Mouse (Mus musculus): ENCODE data around the gene Usp21. TPM values are rescaled to one million over a fixed set of nuclear protein-coding genes. Genes with fewer than 3 reads are reported as not detected.
"Not testable (repeated sequence)": the region's sequence is repeated elsewhere in the genome, so short reads cannot be mapped to it uniquely, and the experiment has no call there.

Usp21 gene
- total RNA-seq, 2 experiments from 2014 or later, result 31.8 to 40.2 TPM

GRCm38 (mm10) chr1:171245353-171245752, 42.4 kb downstream of the Usp21 start:
- no peak for DNase-seq

DNA sequence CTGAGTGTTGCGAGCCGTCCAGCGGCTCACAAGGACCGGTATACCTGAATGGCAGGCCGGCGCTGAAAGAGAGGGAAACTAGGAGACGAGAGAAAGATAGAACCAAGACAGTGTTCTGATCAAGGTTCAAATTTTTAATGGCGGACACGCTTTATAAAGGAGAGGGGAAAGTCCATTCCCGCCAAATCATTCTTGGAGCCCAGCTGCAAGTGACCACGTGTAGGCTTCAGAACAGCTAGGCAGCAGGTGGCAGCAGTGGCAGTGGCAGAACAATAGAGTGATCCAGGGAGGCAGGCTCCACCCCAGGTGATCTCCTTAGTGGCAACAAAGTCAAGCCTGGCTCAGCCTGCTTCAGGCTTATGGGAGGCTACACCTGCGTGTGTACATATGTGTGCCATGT, 45.8 kb downstream of the Usp21 start:
- not testable (repeated sequence) for DNase-seq

DNA sequence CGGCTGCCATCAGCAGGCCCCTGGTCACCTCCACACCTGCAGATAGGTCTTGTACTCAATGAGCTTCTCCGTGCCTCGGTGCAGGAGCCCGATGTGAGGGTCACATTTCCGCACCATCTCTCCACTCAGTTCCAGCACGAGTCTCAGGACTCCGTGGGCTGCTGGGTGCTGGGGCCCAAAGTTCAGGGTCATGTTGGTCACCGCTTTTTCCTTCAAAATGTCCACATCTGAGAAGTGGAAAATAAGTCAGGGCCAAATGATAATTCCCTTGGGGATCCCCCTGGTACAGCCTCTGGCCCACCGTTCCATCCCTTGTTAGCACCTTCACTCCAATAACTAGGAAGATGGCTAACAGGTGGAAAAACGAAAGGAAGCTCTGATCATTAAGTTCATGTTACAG, 46.9 kb downstream of the Usp21 start:
- no peak for DNase-seq

GRCm38 (mm10) chr1:171239992-171240744, 47.6 kb downstream of the Usp21 start:
- DNase-seq, result peak; percentile 74

- DNase-seq, result peak; percentile 81
These were observed 49.3 kb downstream of the Usp21 start for GRCm38 (mm10) chr1:171238463-171238862.

- no peak for DNase-seq
These were observed 50.4 kb downstream of the Usp21 start for GRCm38 (mm10) chr1:171237438-171237837.

DNA sequence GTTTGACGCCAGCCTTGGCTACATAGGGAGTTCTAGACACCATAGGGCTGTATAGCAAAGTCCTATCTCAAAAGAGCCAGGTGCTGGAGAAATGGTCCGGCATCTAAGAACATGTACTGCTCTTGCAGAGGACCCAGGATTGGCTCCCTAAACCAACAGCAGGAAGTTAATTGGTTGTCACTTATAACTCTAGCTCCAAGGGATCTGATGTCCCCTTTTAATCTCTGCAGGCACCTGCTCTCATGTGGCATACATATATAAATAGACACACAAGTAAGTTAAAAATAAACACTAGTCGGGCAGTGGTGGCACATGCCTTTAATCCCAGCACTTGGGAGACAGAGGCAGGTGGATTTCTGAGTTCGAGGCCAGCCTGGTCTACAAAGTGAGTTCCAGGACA, 52.0 kb downstream of the Usp21 start:
- DNase-seq, result no peak

DNA sequence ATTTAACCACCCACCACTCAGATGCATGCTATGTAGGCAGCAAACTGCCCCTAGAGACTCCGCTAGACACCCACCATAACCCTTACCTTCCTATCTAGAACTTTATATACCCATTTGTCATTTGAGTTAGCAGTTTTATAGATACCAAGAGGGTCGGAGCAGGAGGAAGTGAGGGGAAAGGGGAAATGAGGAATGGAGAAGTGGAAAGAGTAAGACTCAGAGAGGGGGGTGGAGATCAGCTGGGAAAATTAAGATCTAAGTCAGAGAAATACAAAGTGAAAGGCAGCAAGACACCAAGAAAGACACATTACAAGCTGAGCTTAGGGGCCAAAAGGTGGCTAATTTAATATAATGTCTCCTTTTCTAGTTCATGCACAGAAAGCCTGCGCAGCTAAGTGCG, 53.3 kb downstream of the Usp21 start:
- no peak for DNase-seq

DNA sequence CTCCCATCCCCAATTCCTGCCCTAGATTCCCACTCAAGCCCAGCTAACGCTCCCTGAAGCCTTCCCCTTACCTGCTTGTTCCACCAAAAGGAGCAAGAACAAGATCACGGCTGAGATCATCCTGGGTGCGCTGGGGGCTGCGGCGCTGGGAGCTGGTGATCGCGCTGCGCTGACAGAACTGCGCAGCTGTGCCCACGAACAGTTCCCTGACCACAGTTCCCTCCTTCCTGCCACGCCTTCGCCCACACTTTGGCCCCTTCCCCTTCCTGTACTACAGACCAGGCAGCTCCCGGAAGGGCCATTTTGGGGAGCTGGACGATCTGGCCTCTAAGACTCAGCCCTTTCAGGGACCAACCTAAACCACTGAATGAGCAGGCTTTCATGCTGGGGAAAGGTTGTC, 53.7 kb downstream of the Usp21 start, which contains the start of gene Fcer1g:
TSS of gene Fcer1g (minus strand) at position 240 of the 400 bp plus-strand sequence.
- no peak for DNase-seq

DNA sequence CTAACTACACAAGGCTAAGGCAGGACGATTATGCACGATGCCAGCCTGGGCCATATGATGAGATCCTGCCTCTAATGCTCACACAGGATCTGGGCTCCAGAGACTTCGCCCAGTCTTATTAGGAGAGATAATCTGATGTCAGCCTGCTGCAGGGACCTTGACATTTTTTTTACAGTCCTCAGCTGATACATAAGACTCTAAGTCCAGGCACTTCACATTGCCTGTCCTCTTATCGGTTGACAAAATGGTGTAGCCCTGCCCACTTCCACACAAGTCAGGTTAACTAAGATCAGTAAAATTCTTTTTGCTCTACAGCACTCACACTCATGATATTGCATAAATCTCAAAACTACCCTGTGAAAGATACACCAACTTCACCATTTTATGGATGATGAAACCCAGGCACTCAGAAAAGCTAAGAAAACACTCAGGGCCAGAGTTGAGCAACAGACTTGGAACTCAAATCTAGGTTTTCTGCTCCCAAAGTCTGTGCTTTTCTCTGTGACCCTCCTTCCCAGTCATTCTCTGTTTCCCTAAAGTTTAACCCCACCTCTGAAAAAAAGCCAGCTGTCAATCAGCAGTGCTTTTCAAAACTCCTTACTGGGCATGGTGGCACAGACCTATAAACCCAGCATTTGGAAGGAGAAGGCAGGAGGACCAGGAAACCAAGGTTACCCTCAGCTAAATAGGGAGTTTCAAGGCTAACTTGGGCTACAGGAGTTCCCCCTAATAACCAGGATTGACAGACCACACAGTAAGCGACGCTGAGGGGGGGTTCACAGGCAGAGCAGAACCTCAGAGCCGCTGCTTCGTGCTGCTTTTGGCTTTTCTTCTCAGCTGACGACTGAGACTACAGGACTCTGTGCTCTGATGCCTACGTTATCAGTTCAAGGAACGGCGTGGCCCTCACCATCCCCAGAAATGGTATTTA, 54.7 kb downstream of the Usp21 start:
- DNase-seq, result peak; percentile 42

- DNase-seq, result no peak
These were observed 55.4 kb downstream of the Usp21 start for GRCm38 (mm10) chr1:171232348-171232747.

Other genes starting within 250 kb of the Usp21 start
- 10 to 100 TPM in 1 of 2 experiments, 1 to 10 TPM in 1; 9.8 to 10.4 TPM for gene Fcgr3, start 223.1 kb downstream of the Usp21 start, total RNA-seq (2021)
- gene Cfap126, start 174.1 kb downstream of the Usp21 start, total RNA-seq (2021), result 1 to 10 TPM in 1 of 2 experiments, under 1 TPM in 1; 0.51 to 1.3 TPM
- gene Sdhc, start 137.4 kb downstream of the Usp21 start, total RNA-seq (2021), result 100 to 1,000 TPM; 746 to 845 TPM
- gene Mpz, start 137.3 kb downstream of the Usp21 start, total RNA-seq (2021), result 10 to 100 TPM; 10.1 to 20.4 TPM
- gene Pcp4l1, start 91.7 kb downstream of the Usp21 start, total RNA-seq (2021), result 10 to 100 TPM; 28.0 to 30.7 TPM
- gene Nr1i3, start 74.0 kb downstream of the Usp21 start, total RNA-seq (2021), result 10 to 100 TPM; 13.4 to 29.4 TPM
- gene Tomm40l, start 65.5 kb downstream of the Usp21 start, total RNA-seq (2021), result 10 to 100 TPM; 46.9 to 58.1 TPM
- 1,000 to 10,000 TPM; 1,052 to 2,650 TPM for gene Apoa2, start 62.9 kb downstream of the Usp21 start, total RNA-seq (2021)
- gene Fcer1g, start 53.6 kb downstream of the Usp21 start, total RNA-seq (2021), result 10 to 100 TPM; 14.4 to 19.2 TPM
- gene Adamts4, start 37.6 kb downstream of the Usp21 start, total RNA-seq (2021), result 1 to 10 TPM; 4.0 to 5.1 TPM
- gene Ndufs2, start 36.6 kb downstream of the Usp21 start, total RNA-seq (2021), result 1,000 to 10,000 TPM in 1 of 2 experiments, 100 to 1,000 TPM in 1; 996 to 1,019 TPM
- 10 to 100 TPM; 28.9 to 34.7 TPM for gene B4galt3, start 17.7 kb downstream of the Usp21 start, total RNA-seq (2021)
- gene Ppox, start 6.8 kb downstream of the Usp21 start, total RNA-seq (2021), result 10 to 100 TPM; 30.8 to 43.8 TPM
- 100 to 1,000 TPM; 145 to 153 TPM for gene Ufc1, start 7.0 kb upstream of the Usp21 start, total RNA-seq (2021)
- gene Dedd, start 41.2 kb upstream of the Usp21 start, total RNA-seq (2021), result 10 to 100 TPM; 33.7 to 35.2 TPM
- gene Nit1, start 57.7 kb upstream of the Usp21 start, total RNA-seq (2021), result 10 to 100 TPM; 51.4 to 56.0 TPM
- gene Pfdn2, start 57.7 kb upstream of the Usp21 start, total RNA-seq (2021), result 100 to 1,000 TPM; 107 to 114 TPM
- 1 to 10 TPM; 5.3 to 5.7 TPM for gene Klhdc9, start 72.8 kb upstream of the Usp21 start, total RNA-seq (2021)
- gene Nectin4, start 82.1 kb upstream of the Usp21 start, total RNA-seq (2021), result under 1 TPM; 0.12 to 0.21 TPM
- gene Arhgap30, start 101.0 kb upstream of the Usp21 start, total RNA-seq (2021), result 1 to 10 TPM; 5.1 to 6.1 TPM
- 10 to 100 TPM; 53.5 to 67.7 TPM for gene Usf1, start 123.3 kb upstream of the Usp21 start, total RNA-seq (2021)
- 10 to 100 TPM; 16.6 to 36.1 TPM for gene Tstd1, start 130.9 kb upstream of the Usp21 start, total RNA-seq (2021)
- 10 to 100 TPM; 64.9 to 66.2 TPM for gene F11r, start 149.5 kb upstream of the Usp21 start, total RNA-seq (2021)
- 1 to 10 TPM; 5.9 to 6.7 TPM for gene Alyref2, start 215.5 kb upstream of the Usp21 start, total RNA-seq (2021)
- not detected for gene Itln1, start 247.3 kb upstream of the Usp21 start, total RNA-seq (2021)

All from adrenal gland, postnatal 10 days (tissue).